Mouse (Mus musculus) myocyte (in vitro differentiated cells): ENCODE measurements at regions not wholly inside any gene's neighbourhood (a gene's known extent, or its start where the extent isn't known, plus 50 kb on each side); places are given as distances from the start of the nearest gene placed in this dataset.

Experiments used
- H3K27me3 ChIP-seq: one replicate; pipeline ENCODE4 v1.6.1; 2011; ENCODE audit not compliant: control insufficient read depth, insufficient read depth, insufficient read length
- H3K36me3 ChIP-seq: one replicate; pipeline ENCODE4 v1.6.1; 2011; ENCODE audit not compliant: control insufficient read depth, insufficient read depth
- H3K4me2 ChIP-seq: one replicate; pipeline ENCODE4 v1.6.1; 2011; ENCODE audit warnings: low read depth, control low read depth
- H3K4me3 ChIP-seq: one replicate; pipeline ENCODE4 v1.5.1; 2011; ENCODE audit warnings: mild to moderate bottlenecking, control low read depth, moderate library complexity
- H3K79me2 ChIP-seq: one replicate; pipeline ENCODE4 v1.6.1; 2011; ENCODE audit not compliant: control insufficient read depth, insufficient read depth
- H3ac ChIP-seq: one replicate; pipeline ENCODE4 v1.6.1; 2011; ENCODE audit not compliant: control insufficient read depth, insufficient read length
- CEBPB ChIP-seq: IDR thresholded peaks from 2 replicates; pipeline ENCODE4 v1.6.1; 2011; ENCODE audit warnings: mild to moderate bottlenecking, moderate library complexity; ENCODE audit not compliant: poor library complexity, insufficient read depth, severe bottlenecking
- E2F4 ChIP-seq: IDR thresholded peaks from one replicate; pipeline ENCODE4 v1.6.1; 2011; ENCODE audit warnings: mild to moderate bottlenecking, control low read depth, moderate library complexity; ENCODE audit not compliant: insufficient read depth
- MAX ChIP-seq: IDR thresholded peaks from one replicate; pipeline ENCODE4 v1.6.1; 2011; ENCODE audit warnings: low read depth, mild to moderate bottlenecking, control low read depth
- MYOD1 ChIP-seq, 3 experiments: IDR thresholded peaks; one replicate each; pipeline ENCODE4 v1.6.1; 2011; ENCODE audit warnings: control low read depth in 2 of 3, low read depth in 2 of 3, mild to moderate bottlenecking in 2 of 3, moderate library complexity in 1 of 3; ENCODE audit not compliant: insufficient read length in 2 of 3, control insufficient read depth in 1 of 3
- MYOG ChIP-seq, 3 experiments: IDR thresholded peaks; one replicate each; pipeline ENCODE4 v1.6.1; 2011; ENCODE audit warnings: control low read depth in 2 of 3, low read depth in 2 of 3, mild to moderate bottlenecking in 2 of 3; ENCODE audit not compliant: insufficient read length in 2 of 3, control insufficient read depth in 1 of 3, insufficient read depth in 1 of 3
- POLR2A ChIP-seq: IDR thresholded peaks from one replicate; pipeline ENCODE4 v1.6.1; 2011; ENCODE audit warnings: low read depth, mild to moderate bottlenecking, control low read depth, moderate library complexity; ENCODE audit not compliant: insufficient read length
- POLR2AphosphoS2 ChIP-seq: IDR thresholded peaks from one replicate; pipeline ENCODE4 v1.6.1; 2011; ENCODE audit warnings: low read depth, control low read depth; ENCODE audit not compliant: insufficient read length
- REST ChIP-seq: IDR thresholded peaks from one replicate; pipeline ENCODE4 v1.6.1; 2011; ENCODE audit warnings: mild to moderate bottlenecking, control low read depth, moderate library complexity; ENCODE audit not compliant: insufficient read depth, insufficient read length
- SRF ChIP-seq: IDR thresholded peaks from one replicate; pipeline ENCODE4 v1.6.1; 2011; ENCODE audit warnings: low read depth; ENCODE audit not compliant: control insufficient read depth, insufficient read length
- TCF12 ChIP-seq: IDR thresholded peaks from one replicate; pipeline ENCODE4 v1.6.1; 2011; ENCODE audit warnings: mild to moderate bottlenecking, control low read depth; ENCODE audit not compliant: poor library complexity, insufficient read depth, severe bottlenecking
- TCF3 ChIP-seq: IDR thresholded peaks from one replicate; pipeline ENCODE4 v1.6.1; 2011; ENCODE audit warnings: low read depth, control low read depth; ENCODE audit not compliant: insufficient read length
- USF1 ChIP-seq: IDR thresholded peaks from one replicate; pipeline ENCODE4 v1.6.1; 2011; ENCODE audit warnings: low read depth, mild to moderate bottlenecking, control low read depth, moderate library complexity

- TF ChIP-seq POLR2AphosphoS2, result no peak
- no peak for TF ChIP-seq SRF
- TF ChIP-seq TCF3, result no peak
- TF ChIP-seq TCF12, result no peak
- TF ChIP-seq MYOD1 (IDR thresholded peaks at IDR 0.05; ENCODE audit: control insufficient read depth in 1 of 3, insufficient read length in 2 of 3, low read depth in 2 of 3), result no peak
- TF ChIP-seq USF1, result no peak
- TF ChIP-seq POLR2A, result no peak
- TF ChIP-seq CEBPB, result no peak
- no peak for TF ChIP-seq E2F4
- no peak for TF ChIP-seq REST
- TF ChIP-seq MYOG (IDR thresholded peaks at IDR 0.05; ENCODE audit: control insufficient read depth in 1 of 3, insufficient read depth in 1 of 3, insufficient read length in 2 of 3, low read depth in 2 of 3), result no peak
- no peak for TF ChIP-seq MAX
- Histone ChIP-seq H3K27me3 (no peaks in the 10 kb centered on the region), H3K36me3 (no peaks in the 10 kb centered on the region), H3K4me2 (no peak overlapping the region), H3ac (no peak overlapping the region), H3K79me2 (no peaks in the 10 kb centered on the region), H3K4me3 (no peak overlapping the region)
These were observed 584.8 kb upstream of the Mpdz start for GRCm38 (mm10) chr4:82027447-82027881.

- Histone ChIP-seq H3ac (no peak overlapping the region), H3K79me2 (no peaks in the 10 kb centered on the region), H3K27me3 (no peaks in the 10 kb centered on the region), H3K4me3 (no peak overlapping the region), H3K4me2 (no peak overlapping the region), H3K36me3 (no peaks in the 10 kb centered on the region)
- TF ChIP-seq REST (no peak), MAX (no peak), POLR2AphosphoS2 (no peak), MYOD1 (IDR thresholded peaks at IDR 0.05; ENCODE audit: control insufficient read depth in 1 of 3, insufficient read length in 2 of 3, low read depth in 2 of 3) (no peak), CEBPB (no peak), TCF12 (no peak), SRF (no peak), POLR2A (no peak), E2F4 (no peak), MYOG (IDR thresholded peaks at IDR 0.05; ENCODE audit: control insufficient read depth in 1 of 3, insufficient read depth in 1 of 3, insufficient read length in 2 of 3, low read depth in 2 of 3) (no peak), TCF3 (no peak), USF1 (no peak)
These were observed 558.8 kb upstream of the Mpdz start for GRCm38 (mm10) chr4:82001406-82001732.

- no peak for TF ChIP-seq E2F4
- no peak for TF ChIP-seq MYOD1 (IDR thresholded peaks at IDR 0.05; ENCODE audit: control insufficient read depth in 1 of 3, insufficient read length in 2 of 3, low read depth in 2 of 3)
- TF ChIP-seq USF1, result no peak
- TF ChIP-seq POLR2A, result no peak
- no peak for TF ChIP-seq MYOG (IDR thresholded peaks at IDR 0.05; ENCODE audit: control insufficient read depth in 1 of 3, insufficient read depth in 1 of 3, insufficient read length in 2 of 3, low read depth in 2 of 3)
- no peak for TF ChIP-seq TCF3
- TF ChIP-seq TCF12, result no peak
- TF ChIP-seq MAX, result no peak
- no peak for TF ChIP-seq SRF
- TF ChIP-seq CEBPB, result no peak
- TF ChIP-seq POLR2AphosphoS2, result no peak
- Histone ChIP-seq H3K4me2 (no peak overlapping the region), H3K4me3 (no peak overlapping the region)
These were observed 558.2 kb upstream of the Mpdz start for GRCm38 (mm10) chr4:82000590-82001405.

GRCm38 (mm10) chr4:81999654-82000314, 557.2 kb upstream of the Mpdz start:
- H3K4me2 ChIP-seq, result peak overlapping the region; percentile 57

More at GRCm38 (mm10) chr4:82000590-82001405, 558.2 kb upstream of the Mpdz start:
- Histone ChIP-seq H3K36me3 (no peaks in the 10 kb centered on the region), H3K79me2 (no peaks in the 10 kb centered on the region), H3ac (no peak overlapping the region), H3K27me3 (no peaks in the 10 kb centered on the region)

More at GRCm38 (mm10) chr4:81999654-82000314, 557.2 kb upstream of the Mpdz start:
- TF ChIP-seq SRF (no peak), REST (no peak), MYOD1 (IDR thresholded peaks at IDR 0.05; ENCODE audit: control insufficient read depth in 1 of 3, insufficient read length in 2 of 3, low read depth in 2 of 3) (peak in 2 of 3 experiments; percentile 81 to 82), E2F4 (no peak), TCF12 (peak; percentile 72), CEBPB (no peak), MYOG (IDR thresholded peaks at IDR 0.05; ENCODE audit: control insufficient read depth in 1 of 3, insufficient read depth in 1 of 3, insufficient read length in 2 of 3, low read depth in 2 of 3) (peak; percentile 16 to 94 (median 75)), POLR2AphosphoS2 (no peak), TCF3 (peak; percentile 47), MAX (no peak), POLR2A (no peak), USF1 (peak; percentile 59)
- Histone ChIP-seq H3ac (no peak overlapping the region), H3K27me3 (no peaks in the 10 kb centered on the region), H3K4me3 (no peak overlapping the region), H3K79me2 (no peaks in the 10 kb centered on the region), H3K36me3 (no peaks in the 10 kb centered on the region)
